Mouse (Mus musculus) heart, embryonic 16.5 days (tissue): ENCODE results near the gene Gm21149. TPM values are rescaled to one million over a fixed set of nuclear protein-coding genes. Genes with fewer than 3 reads are reported as not detected.
"Not testable (repeated sequence)": the region's sequence is repeated elsewhere in the genome, so short reads cannot be mapped to it uniquely, and the experiment has no call there.

Experiments
- ATAC-seq: fragments of 200-750 bp; cut with Nextera tagmentation; replicated peaks from 2 replicates; pipeline ENCODE4 v1.8.0; 2017; ENCODE audit warnings: moderate number of reproducible peaks; ENCODE audit not compliant: insufficient read depth, low FRiP score; ENCODE audit errors: extremely low read depth
- H3K27ac ChIP-seq: fragments of 300-500 bp; sonication (generic); 2 replicates; pipeline ENCODE4 v1.5.1; 2014; ENCODE audit warnings: mild to moderate bottlenecking, low read length, control low read depth, moderate library complexity
- H3K27me3 ChIP-seq: fragments of 300-500 bp; sonication (generic); 2 replicates; pipeline ENCODE4 v1.6.1; 2014; ENCODE audit warnings: low read length, mixed read lengths; ENCODE audit not compliant: control insufficient read depth, insufficient read depth
- H3K36me3 ChIP-seq: fragments of 300-500 bp; sonication (generic); 2 replicates; pipeline ENCODE4 v1.6.1; 2014; ENCODE audit not compliant: control insufficient read depth, insufficient read depth
- H3K4me1 ChIP-seq: fragments of 300-500 bp; sonication (generic); 2 replicates; pipeline ENCODE4 v1.6.1; 2014; ENCODE audit warnings: low read length, mixed read lengths; ENCODE audit not compliant: control insufficient read depth, insufficient read depth
- H3K4me2 ChIP-seq: fragments of 300-500 bp; sonication (generic); 2 replicates; pipeline ENCODE4 v1.6.1; 2014; ENCODE audit warnings: low read depth, mild to moderate bottlenecking, control low read depth, low read length
- H3K4me3 ChIP-seq: fragments of 300-500 bp; sonication (generic); 2 replicates; pipeline ENCODE4 v1.5.1; 2014; ENCODE audit warnings: mild to moderate bottlenecking, control low read depth, low read length
- H3K9ac ChIP-seq: fragments of 300-500 bp; sonication (generic); 2 replicates; pipeline ENCODE4 v1.6.1; 2014; ENCODE audit warnings: low read length, control low read depth
- H3K9me3 ChIP-seq: fragments of 300-500 bp; sonication (generic); replicated peaks from 2 replicates; pipeline ENCODE4 v1.6.1; 2016; ENCODE audit warnings: low read length; ENCODE audit not compliant: control insufficient read depth
- WGBS: fragments of 180-500 bp; shearing (Covaris S2); extraction: QIAGEN DNeasy Blood & Tissue Kit; methylation state at CpG from one replicate; pipeline ENCODE4 v1.1.7; 2014; 5-methylcytosine and 5-hydroxymethylcytosine counted together
- polyA plus RNA-seq: library from polyadenylated mRNA; unstranded; fragments of >200 nt; fragmentation: Nextera tagmentation; extraction: Ambion mirVana; gene quantifications from 2 replicates; pipeline ENCODE4 v1.2.1, GENCODE M21; 2015

The Gm21149 gene
- 0.26 and 0.32 TPM in 2 replicates for polyA plus RNA-seq

DNA sequence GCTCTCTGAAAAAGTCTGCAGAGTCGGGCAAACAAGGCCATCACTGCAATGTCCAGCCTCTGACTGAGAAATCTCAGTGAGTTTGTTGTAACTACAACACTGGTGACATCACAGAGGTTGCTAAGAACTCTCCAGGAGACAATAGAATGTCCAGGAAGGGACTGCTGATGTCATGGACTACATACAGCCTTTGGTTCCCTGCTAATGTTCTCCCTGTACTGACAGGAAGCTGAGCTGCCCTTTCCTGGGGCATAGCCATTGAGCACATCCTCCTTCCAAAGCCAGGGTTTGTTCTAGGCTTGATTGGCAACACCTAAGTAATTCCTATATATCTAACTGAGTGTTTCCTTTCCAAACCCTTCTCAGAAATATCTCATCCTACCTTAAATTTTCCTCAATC lies at the start of gene Gm21149:
Gene Gm21149, minus strand, starts transcription at position 101 of the 400 bp plus-strand sequence.
- 51% methylated on average over 1 of the region's 1 CpGs for WGBS
- H3K27me3 ChIP-seq, H3K9ac ChIP-seq, H3K36me3 ChIP-seq, ATAC-seq, H3K27ac ChIP-seq, H3K9me3 ChIP-seq, H3K4me2 ChIP-seq, H3K4me3 ChIP-seq, H3K4me1 ChIP-seq: not testable (repeated sequence)

GRCm38 (mm10) chr5:15522470-15522869 lies 46.1 kb upstream of the Gm21149 start:
- H3K4me3 ChIP-seq, H3K9ac ChIP-seq, H3K27me3 ChIP-seq, H3K27ac ChIP-seq, H3K36me3 ChIP-seq, ATAC-seq, H3K4me1 ChIP-seq, H3K4me2 ChIP-seq, H3K9me3 ChIP-seq: not testable (repeated sequence)

DNA sequence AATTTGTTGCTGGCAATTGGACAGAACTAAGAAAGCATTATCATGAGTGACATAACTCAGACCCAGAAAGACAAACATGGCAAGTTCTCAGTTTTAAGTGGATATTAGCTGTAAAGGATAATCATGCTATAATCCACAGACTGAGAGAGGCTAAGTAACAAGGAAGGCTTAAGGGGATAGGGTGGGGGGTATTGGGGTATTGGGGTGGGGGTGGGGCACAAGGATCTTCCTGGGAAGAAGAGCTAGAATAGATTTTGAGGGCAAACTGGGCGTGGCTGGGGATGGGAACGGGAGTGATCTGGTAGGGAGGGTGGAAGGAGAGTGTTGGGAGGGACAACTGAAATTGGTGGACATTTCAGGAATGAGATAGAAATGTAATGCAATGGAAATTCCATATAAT lies 45.7 kb upstream of the Gm21149 start:
- not testable (repeated sequence) for H3K27me3 ChIP-seq, H3K4me2 ChIP-seq, H3K36me3 ChIP-seq, H3K27ac ChIP-seq, H3K9ac ChIP-seq, H3K4me3 ChIP-seq, H3K4me1 ChIP-seq, H3K9me3 ChIP-seq
- ATAC-seq: peak; percentile 72; the same call in 1 of the 2 replicates
- WGBS: 39% methylated on average over 2 of the region's 2 CpGs

DNA sequence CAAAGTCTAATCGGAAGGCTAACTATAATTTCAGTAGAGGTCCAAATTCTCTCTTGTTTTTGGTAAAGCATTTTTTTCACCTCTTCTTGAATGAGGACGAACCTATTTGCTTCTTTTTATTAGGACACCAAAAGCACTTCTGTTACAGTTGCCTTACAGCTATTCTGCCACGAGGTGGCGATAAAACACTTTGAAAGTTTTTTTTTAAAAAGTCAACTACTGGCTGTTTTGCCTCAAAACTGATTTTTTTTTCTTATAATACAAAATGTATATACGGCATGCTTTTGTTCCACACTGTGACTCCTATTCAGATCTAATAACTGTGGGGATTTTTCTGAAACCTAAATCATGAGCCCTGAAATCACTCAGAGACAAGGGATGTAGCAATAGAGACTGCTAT lies 44.1 kb upstream of the Gm21149 start:
- not testable (repeated sequence) for ATAC-seq, H3K27me3 ChIP-seq, H3K9me3 ChIP-seq, H3K4me1 ChIP-seq, H3K4me2 ChIP-seq, H3K27ac ChIP-seq, H3K4me3 ChIP-seq, H3K36me3 ChIP-seq, H3K9ac ChIP-seq
- 14% methylated on average over 5 of the region's 5 CpGs for WGBS

GRCm38 (mm10) chr5:15517150-15517549 lies 40.8 kb upstream of the Gm21149 start:
- 63% methylated on average over 2 of the region's 2 CpGs for WGBS
- not testable (repeated sequence) for H3K9ac ChIP-seq, H3K27ac ChIP-seq, H3K27me3 ChIP-seq, H3K36me3 ChIP-seq, ATAC-seq, H3K4me1 ChIP-seq, H3K4me3 ChIP-seq, H3K4me2 ChIP-seq, H3K9me3 ChIP-seq

DNA sequence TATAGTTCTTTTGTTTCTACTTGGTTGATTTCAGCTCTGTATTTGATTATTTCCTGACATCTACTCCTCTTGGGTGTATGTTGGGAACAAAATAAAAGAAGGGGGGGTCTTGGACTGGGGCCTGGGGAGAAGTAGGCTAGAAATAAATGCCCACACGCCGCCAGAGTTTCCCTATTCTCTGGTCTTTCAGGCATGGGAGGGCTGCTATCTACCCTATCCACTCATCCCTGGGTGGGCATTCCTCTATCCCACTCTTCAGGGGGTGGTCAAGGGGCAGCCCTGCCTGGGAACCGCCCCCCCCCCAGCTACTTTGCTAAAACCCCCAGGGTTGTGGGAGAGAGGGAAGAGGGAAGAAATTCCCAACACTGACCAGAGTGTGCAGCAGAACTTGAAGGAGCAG lies 35.9 kb upstream of the Gm21149 start:
- not testable (repeated sequence) for H3K4me1 ChIP-seq, H3K27me3 ChIP-seq, H3K27ac ChIP-seq, H3K4me3 ChIP-seq, ATAC-seq, H3K9ac ChIP-seq, H3K4me2 ChIP-seq, H3K36me3 ChIP-seq
- 58% methylated on average over 3 of the region's 3 CpGs for WGBS
- H3K9me3 ChIP-seq: peaks cover 12% of the 10 kb centered on the region

GRCm38 (mm10) chr5:15509911-15510310 lies 33.6 kb upstream of the Gm21149 start:
- WGBS: 73% methylated on average over 1 of the region's 1 CpGs
- not testable (repeated sequence) for H3K27ac ChIP-seq, H3K4me3 ChIP-seq, ATAC-seq, H3K27me3 ChIP-seq, H3K4me1 ChIP-seq, H3K36me3 ChIP-seq, H3K4me2 ChIP-seq, H3K9ac ChIP-seq
- peaks cover 14% of the 10 kb centered on the region for H3K9me3 ChIP-seq

- not testable (repeated sequence) for H3K4me1 ChIP-seq, H3K9ac ChIP-seq, ATAC-seq, H3K27me3 ChIP-seq, H3K36me3 ChIP-seq, H3K27ac ChIP-seq, H3K4me3 ChIP-seq, H3K4me2 ChIP-seq
- H3K9me3 ChIP-seq: peaks cover 16% of the 10 kb centered on the region
- 56% methylated on average over 6 of the region's 6 CpGs for WGBS
Observed at GRCm38 (mm10) chr5:15508460-15509451, 32.4 kb upstream of the Gm21149 start.

DNA sequence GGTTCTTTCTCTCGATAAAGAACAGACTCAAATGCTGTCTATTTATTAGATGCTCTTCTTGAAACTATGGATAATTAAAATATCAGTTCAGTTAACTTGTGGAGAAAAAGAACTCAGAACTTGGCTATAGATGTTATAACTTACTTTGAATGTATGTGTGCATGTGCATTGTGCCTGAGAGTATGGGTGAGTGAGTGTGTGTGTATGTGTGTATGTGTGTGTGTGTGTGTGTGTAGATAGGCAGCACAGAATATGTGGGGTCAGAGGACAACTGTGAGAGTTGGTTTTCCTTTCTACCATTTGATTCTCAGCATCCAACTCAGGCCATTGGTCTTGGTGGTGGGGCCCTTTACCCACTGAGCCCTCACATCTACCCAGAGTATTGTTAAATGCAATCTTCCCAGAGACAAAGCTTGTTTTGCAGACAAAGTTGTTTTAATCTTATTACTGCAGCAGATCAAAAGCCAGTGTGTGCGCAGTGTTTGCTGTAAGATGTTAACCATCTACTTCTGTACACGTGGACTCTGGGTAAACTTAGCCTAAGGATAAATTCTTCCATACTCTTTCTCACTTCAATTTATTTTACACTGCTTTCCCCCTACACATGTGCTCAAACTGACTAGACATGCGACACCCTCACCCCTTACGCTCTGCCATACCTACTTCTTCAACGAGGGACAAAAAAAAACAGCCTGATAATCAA lies 31.6 kb upstream of the Gm21149 start:
- not testable (repeated sequence) for H3K27ac ChIP-seq, H3K36me3 ChIP-seq, H3K4me2 ChIP-seq, H3K27me3 ChIP-seq, H3K9ac ChIP-seq, H3K4me3 ChIP-seq, H3K4me1 ChIP-seq
- H3K9me3 ChIP-seq: peaks cover 14% of the 10 kb centered on the region
- WGBS: 60% methylated on average over 6 of the region's 6 CpGs
- peak; percentile 76; the same call in 1 of the 2 replicates for ATAC-seq
